In the genomic region with DNA sequence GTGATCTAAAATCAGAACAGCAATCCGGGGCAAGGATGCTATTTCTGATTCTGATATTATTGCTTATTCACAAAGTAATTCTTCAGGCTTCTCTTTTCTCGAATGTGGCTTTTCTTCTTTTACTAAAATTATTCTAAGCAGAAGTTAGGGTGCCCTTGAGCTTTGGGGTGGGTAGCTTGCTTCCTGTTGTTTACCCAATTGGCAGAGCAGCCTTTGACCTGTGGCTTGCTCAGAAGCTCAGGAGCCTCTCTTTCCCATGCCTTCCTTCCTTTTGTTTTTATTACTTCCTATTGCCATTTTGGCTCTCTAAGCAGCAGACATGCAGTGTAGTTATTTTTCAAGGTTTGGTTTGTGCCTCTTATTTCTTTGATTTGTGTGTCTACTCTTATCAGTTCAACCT, we compare ENCODE assay signal across 15 mouse cellular contexts.
"Had no signal": no experiment of that assay in that cellular context is flagged by ENCODE, and none has a peak within 500 bp of the region (broad histone marks: within the 10 kb centered on the region; RNA-seq: fewer than 3 reads in every experiment).

No protein-coding gene starts in this region.

- H3K4me2 ChIP-seq: neural tube, embryonic 12.5 days; stomach, embryonic 15.5 days had no signal

- H3K4me1 ChIP-seq: neural tube, embryonic 12.5 days; neural tube, embryonic 13.5 days; neural tube, embryonic 15.5 days; stomach, embryonic 15.5 days had no signal

- H3K9me3 ChIP-seq: neural tube, embryonic 12.5 days; neural tube, embryonic 13.5 days; neural tube, embryonic 15.5 days; stomach, embryonic 15.5 days had no signal

- H3K4me3 ChIP-seq: neural tube, embryonic 12.5 days; neural tube, embryonic 13.5 days; neural tube, embryonic 15.5 days; stomach, embryonic 15.5 days had no signal

- H3K27me3 ChIP-seq: neural tube, embryonic 12.5 days; neural tube, embryonic 13.5 days; neural tube, embryonic 15.5 days; stomach, embryonic 15.5 days had no signal

- DNase-seq: right cerebral cortex, adult 18-20 months; right cerebral cortex, postnatal 25 days; right cerebral cortex, postnatal 4 days; spleen, adult 18-20 months; thymus, adult 18-20 months; thymus, adult 2 months; thymus, postnatal 14 days; thymus, postnatal 25 days; thymus, postnatal 36 days; thymus, postnatal 4 days had no signal

- H3K9ac ChIP-seq: neural tube, embryonic 12.5 days; neural tube, embryonic 13.5 days; neural tube, embryonic 15.5 days; stomach, embryonic 15.5 days had no signal

- H3K36me3 ChIP-seq: neural tube, embryonic 12.5 days; neural tube, embryonic 13.5 days; neural tube, embryonic 15.5 days; stomach, embryonic 15.5 days had no signal

- H3K27ac ChIP-seq: neural tube, embryonic 12.5 days; neural tube, embryonic 13.5 days; neural tube, embryonic 15.5 days; stomach, embryonic 15.5 days; stomach, postnatal 0 days had no signal
